Mouse (Mus musculus): ENCODE data around the gene Srrd.

- TF ChIP-seq CTCF (IDR thresholded peaks at IDR 0.05; ENCODE audit: low read depth, low read length): no peak
- TF ChIP-seq POLR2A (IDR thresholded peaks at IDR 0.05; ENCODE audit: borderline replicate concordance, low read depth, low read length): no peak
These were observed 33.3 kb upstream of the Srrd start for GRCm38 (mm10) chr5:112376111-112376510.
